Mouse (Mus musculus) liver, embryonic 15.5 days (tissue): ENCODE measurements around the gene Pigl. TPM values are rescaled to one million over a fixed set of nuclear protein-coding genes. Genes with fewer than 3 reads are reported as not detected.
"Not testable (repeated sequence)": the region's sequence is repeated elsewhere in the genome, so short reads cannot be mapped to it uniquely, and the experiment has no call there.

Source experiments
- ATAC-seq: fragments of 200-750 bp; cut with Nextera tagmentation; 2 replicates; pipeline ENCODE4 v1.8.0; 2017; ENCODE audit warnings: moderate number of reproducible peaks, mild to moderate bottlenecking, moderate library complexity; ENCODE audit not compliant: insufficient read depth
- H3K27ac ChIP-seq: fragments of 300-500 bp; sonication (generic); replicated peaks from 2 replicates; pipeline ENCODE4 v1.5.1; 2015; ENCODE audit warnings: mild to moderate bottlenecking, inconsistent platforms
- H3K27me3 ChIP-seq: fragments of 300-500 bp; sonication (generic); 2 replicates; pipeline ENCODE4 v1.6.1; 2015; ENCODE audit warnings: mild to moderate bottlenecking, inconsistent platforms
- H3K36me3 ChIP-seq: fragments of 300-500 bp; sonication (generic); replicated peaks from 2 replicates; pipeline ENCODE4 v1.6.1; 2015; ENCODE audit warnings: moderate library complexity, mild to moderate bottlenecking, inconsistent platforms
- H3K4me1 ChIP-seq: fragments of 300-500 bp; sonication (generic); replicated peaks from 2 replicates; pipeline ENCODE4 v1.6.1; 2015; ENCODE audit warnings: inconsistent platforms
- H3K4me2 ChIP-seq: fragments of 300-500 bp; sonication (generic); 2 replicates; pipeline ENCODE4 v1.6.1; 2015; ENCODE audit warnings: moderate library complexity, mild to moderate bottlenecking, inconsistent platforms
- H3K4me3 ChIP-seq: fragments of 300-500 bp; sonication (generic); replicated peaks from 2 replicates; pipeline ENCODE4 v1.5.1; 2015; ENCODE audit warnings: mild to moderate bottlenecking, inconsistent platforms
- H3K9ac ChIP-seq: fragments of 300-500 bp; sonication (generic); 2 replicates; pipeline ENCODE4 v1.6.1; 2015; ENCODE audit warnings: moderate library complexity, mild to moderate bottlenecking, inconsistent platforms
- H3K9me3 ChIP-seq: fragments of 300-500 bp; sonication (generic); replicated peaks from 2 replicates; pipeline ENCODE4 v1.6.1; 2016; ENCODE audit warnings: inconsistent platforms
- WGBS: fragments of 180-500 bp; shearing (Covaris S2); methylation state at CpG from one replicate; pipeline ENCODE4 v1.1.7; 2015; ENCODE audit warnings: mixed read lengths; ENCODE audit not compliant: insufficient replicate concordance; 5-methylcytosine and 5-hydroxymethylcytosine counted together
- polyA plus RNA-seq: library from polyadenylated mRNA; unstranded; fragments of >200 nt; fragmentation: Nextera tagmentation; extraction: Ambion mirVana; gene quantifications from 2 replicates; pipeline ENCODE4 v1.2.1, GENCODE M21; 2015

The Pigl gene
- polyA plus RNA-seq, 1 experiment from 2014 or later, result 3.6 TPM

- no peak overlapping the region; the same call in 1 of the 2 replicates for H3K4me3 ChIP-seq
- H3K9ac ChIP-seq, result no peak overlapping the region
These were observed 3.1 kb upstream of the Pigl start for GRCm38 (mm10) chr11:62455193-62455592.

DNA sequence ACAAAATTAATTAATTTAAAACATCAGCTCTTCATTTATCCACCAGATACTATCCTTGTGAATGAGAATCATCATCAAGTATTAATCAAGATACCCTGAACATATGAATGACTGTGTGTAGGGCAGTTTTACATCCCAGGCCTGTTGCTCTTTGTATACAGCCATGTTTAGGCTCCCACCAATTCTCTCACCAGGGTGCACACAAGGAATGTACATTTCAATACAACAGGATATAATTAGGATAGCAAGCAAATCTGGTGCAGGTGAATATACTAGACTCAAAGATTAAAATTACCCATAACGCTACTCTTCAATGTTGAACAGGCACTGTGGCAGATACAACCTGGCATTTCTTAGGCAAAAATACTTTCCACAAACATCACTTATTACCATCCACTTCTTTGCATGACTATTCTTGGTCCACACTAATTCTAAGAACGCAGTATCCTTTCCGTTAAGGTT, 2.2 kb upstream of the Pigl start:
- Histone ChIP-seq H3K9me3 (no peaks in the 10 kb centered on the region), H3K4me2 (peak overlapping the region; percentile 96), H3K4me3 (peak overlapping the region; percentile 96), H3K27ac (peak overlapping the region; percentile 97), H3K27me3 (no peaks in the 10 kb centered on the region), H3K9ac (peak overlapping the region; percentile 99), H3K4me1 (peaks cover 22% of the 10 kb centered on the region), H3K36me3 (peaks cover 4% of the 10 kb centered on the region)
- no peak for ATAC-seq
- 6% methylated on average over 3 of the region's 3 CpGs for WGBS

More at GRCm38 (mm10) chr11:62455193-62455592, 3.1 kb upstream of the Pigl start:
- Histone ChIP-seq H3K27ac (0 out of 2 replicates have a peak overlapping the region, but pooled peaks have one; percentile 45), H3K4me2 (peak overlapping the region; percentile 96; the same call in 1 of the 2 replicates), H3K36me3 (peaks cover 8% of the 10 kb centered on the region), H3K9me3 (no peaks in the 10 kb centered on the region), H3K4me1 (peaks cover 26% of the 10 kb centered on the region), H3K27me3 (no peaks in the 10 kb centered on the region)
- WGBS, result 13% methylated on average over 1 of the region's 1 CpGs
- ATAC-seq, result no peak

DNA sequence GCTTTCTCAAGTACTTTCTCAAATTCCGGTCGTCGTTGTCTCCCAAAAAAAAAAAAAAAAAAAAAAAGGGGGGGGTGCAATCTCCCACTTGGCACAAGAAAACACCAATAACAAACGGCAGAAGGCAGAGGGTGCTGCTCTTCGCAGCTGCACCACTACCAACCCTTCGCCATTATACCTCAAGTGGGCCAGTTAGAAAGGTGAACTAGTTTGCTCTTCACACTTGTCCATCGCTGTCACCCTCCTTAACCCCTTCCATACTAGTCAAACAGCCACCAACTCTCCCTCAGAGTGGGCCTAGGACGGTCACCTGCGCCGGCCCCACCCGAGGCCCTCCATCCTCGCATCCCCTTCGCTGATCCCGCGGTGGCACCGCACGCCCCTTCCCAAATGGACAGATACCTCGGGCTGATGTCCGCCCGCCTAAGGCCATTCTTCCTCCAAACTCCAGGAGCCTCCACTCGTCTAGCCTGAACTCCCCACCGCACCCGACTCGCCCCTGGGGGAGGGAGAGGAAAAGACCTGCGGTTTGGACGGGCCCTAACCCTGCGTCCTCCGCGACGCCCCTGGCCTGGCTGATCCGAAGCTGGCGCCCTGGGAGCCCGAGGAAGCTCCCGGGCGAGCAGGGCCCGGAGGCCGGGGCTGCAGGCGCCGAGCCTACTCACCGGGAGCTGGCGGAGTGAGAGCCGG, 1.6 kb upstream of the Pigl start:
- Histone ChIP-seq H3K27me3 (no peaks in the 10 kb centered on the region), H3K36me3 (0 out of 2 replicates have a peak, but pooled peaks cover 4% of the 10 kb centered on the region), H3K9ac (peak overlapping the region; percentile 99), H3K4me3 (peak overlapping the region; percentile 96), H3K4me2 (peak overlapping the region; percentile 96), H3K9me3 (no peaks in the 10 kb centered on the region), H3K27ac (peak overlapping the region; percentile 97), H3K4me1 (peaks cover 22% of the 10 kb centered on the region)
- peak; percentile 21 for ATAC-seq
- under 1% methylated on average over 42 of the region's 42 CpGs for WGBS

DNA sequence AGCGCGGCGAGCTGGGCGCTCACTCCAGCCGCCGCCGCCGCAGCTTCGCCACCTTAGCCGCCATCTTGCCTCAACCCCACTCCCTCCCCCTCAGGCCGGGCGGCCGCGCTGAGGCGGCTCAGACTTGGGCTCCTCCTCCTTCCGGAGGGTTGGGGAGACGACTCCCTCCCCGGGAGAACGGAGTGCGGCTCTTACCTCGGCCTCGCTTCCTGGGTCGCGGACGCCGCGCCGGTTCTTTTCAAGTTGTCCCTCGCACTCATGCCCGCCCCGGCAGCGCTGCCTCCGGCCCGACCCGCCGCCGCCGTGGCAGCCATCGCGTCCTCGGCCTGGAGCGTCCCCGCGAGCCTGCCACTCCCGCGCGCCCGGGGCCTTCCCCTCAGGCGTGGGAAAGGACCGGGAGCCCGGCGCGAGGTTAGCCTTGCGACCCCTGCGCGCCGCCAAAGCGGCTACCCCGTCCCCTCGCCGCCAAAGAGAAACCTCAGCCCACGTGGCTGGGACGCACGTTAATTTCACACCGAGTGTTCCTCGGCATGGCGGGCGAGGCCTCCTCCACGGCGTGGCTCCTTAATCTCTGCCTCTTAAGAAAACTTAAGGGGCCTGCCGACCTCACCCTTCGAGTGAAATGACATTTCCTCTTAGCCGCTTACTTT, 894 bp upstream of the Pigl start:
- Histone ChIP-seq H3K36me3 (0 out of 2 replicates have a peak, but pooled peaks cover 4% of the 10 kb centered on the region), H3K27me3 (no peaks in the 10 kb centered on the region), H3K9ac (peak overlapping the region; percentile 99), H3K4me2 (peak overlapping the region; percentile 96), H3K4me1 (peaks cover 22% of the 10 kb centered on the region), H3K9me3 (no peaks in the 10 kb centered on the region), H3K4me3 (peak overlapping the region; percentile 96), H3K27ac (peak overlapping the region; percentile 97)
- WGBS, result under 1% methylated on average over 73 of the region's 73 CpGs
- peak; percentile 93 for ATAC-seq

GRCm38 (mm10) chr11:62457891-62458270, 379 bp upstream of the Pigl start:
- Histone ChIP-seq H3K4me1 (peaks cover 26% of the 10 kb centered on the region), H3K27me3 (no peaks in the 10 kb centered on the region), H3K4me3 (peak overlapping the region; percentile 96), H3K27ac (peak overlapping the region; percentile 97), H3K36me3 (0 out of 2 replicates have a peak, but pooled peaks cover 4% of the 10 kb centered on the region), H3K9me3 (no peaks in the 10 kb centered on the region), H3K4me2 (peak overlapping the region; percentile 96), H3K9ac (peak overlapping the region; percentile 99)
- under 1% methylated on average over 18 of the region's 18 CpGs for WGBS
- no peak for ATAC-seq

GRCm38 (mm10) chr11:62458780-62459179, 520 bp downstream of the Pigl start:
- no peaks in the 10 kb centered on the region for H3K9me3 ChIP-seq
- H3K4me1 ChIP-seq, result peaks cover 34% of the 10 kb centered on the region
- H3K9ac ChIP-seq, result peak overlapping the region; percentile 99
- H3K4me2 ChIP-seq, result peak overlapping the region; percentile 96
- H3K27me3 ChIP-seq, result no peaks in the 10 kb centered on the region
- ATAC-seq, result no peak
- H3K27ac ChIP-seq, result peak overlapping the region; percentile 97
- peak overlapping the region; percentile 96 for H3K4me3 ChIP-seq
- under 1% methylated on average over 9 of the region's 9 CpGs for WGBS
- 0 out of 2 replicates have a peak, but pooled peaks cover 3% of the 10 kb centered on the region for H3K36me3 ChIP-seq

DNA sequence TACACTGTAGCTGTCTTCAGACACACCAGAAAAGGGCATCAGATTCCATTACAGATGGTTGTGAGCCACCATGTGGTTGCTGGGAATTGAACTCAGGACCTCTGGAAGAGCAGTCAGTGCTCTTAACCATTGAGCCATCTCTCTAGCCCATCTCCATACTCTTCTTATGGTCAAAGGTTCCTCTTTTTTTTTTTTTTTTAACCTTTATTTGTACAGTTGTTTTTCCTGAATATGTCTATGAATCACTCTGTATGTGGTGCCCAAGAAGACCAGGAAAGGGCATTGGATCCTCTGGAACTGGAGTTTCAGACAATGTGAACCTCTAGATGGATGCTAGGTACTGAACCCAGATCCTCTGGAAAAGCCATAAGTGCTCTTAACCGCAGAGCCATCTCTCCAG, 4.3 kb downstream of the Pigl start:
- H3K9ac ChIP-seq, H3K4me2 ChIP-seq, H3K27me3 ChIP-seq, H3K36me3 ChIP-seq, ATAC-seq, H3K9me3 ChIP-seq, H3K27ac ChIP-seq, H3K4me3 ChIP-seq: not testable (repeated sequence)
- peaks cover 56% of the 10 kb centered on the region for H3K4me1 ChIP-seq
- WGBS, result 91% methylated on average over 1 of the region's 1 CpGs

- no peak overlapping the region for H3K4me3 ChIP-seq
- 56% methylated on average over 2 of the region's 2 CpGs for WGBS
- peaks cover 61% of the 10 kb centered on the region for H3K4me1 ChIP-seq
- H3K9me3 ChIP-seq, result no peaks in the 10 kb centered on the region
- ATAC-seq, result no peak
- H3K36me3 ChIP-seq, result no peaks in the 10 kb centered on the region
- H3K9ac ChIP-seq, result no peak overlapping the region
- H3K4me2 ChIP-seq, result no peak overlapping the region
- H3K27ac ChIP-seq, result no peak overlapping the region
- H3K27me3 ChIP-seq, result no peaks in the 10 kb centered on the region
These were observed 5.1 kb downstream of the Pigl start for GRCm38 (mm10) chr11:62463225-62463915.

DNA sequence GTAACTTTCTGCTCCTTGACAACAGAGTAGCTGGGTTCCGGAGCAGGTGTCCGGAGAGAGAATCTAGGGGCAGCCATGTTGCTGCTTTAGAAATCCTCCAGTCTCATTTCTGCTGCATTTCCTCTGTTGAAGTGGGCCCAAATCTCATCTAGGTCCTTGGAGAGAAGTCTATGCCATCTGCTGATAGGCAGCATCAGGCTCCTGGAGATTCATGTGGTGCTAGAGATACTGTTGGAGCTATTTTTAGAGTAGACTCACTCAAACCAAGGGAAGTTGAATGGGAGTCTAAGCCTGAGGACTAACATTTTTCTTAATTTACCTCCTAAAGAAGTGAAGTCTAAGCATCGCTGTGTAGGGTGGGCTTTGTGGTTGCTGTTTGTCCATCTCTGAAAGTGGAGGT, 6.4 kb downstream of the Pigl start:
- Histone ChIP-seq H3K36me3 (no peaks in the 10 kb centered on the region), H3K27me3 (no peaks in the 10 kb centered on the region), H3K4me1 (peaks cover 56% of the 10 kb centered on the region), H3K9ac (peak overlapping the region; percentile 27), H3K4me2 (peak overlapping the region; percentile 57), H3K4me3 (0 out of 2 replicates have a peak overlapping the region, but pooled peaks have one; percentile 8), H3K9me3 (no peaks in the 10 kb centered on the region), H3K27ac (peak overlapping the region; percentile 79)
- peak; percentile 76 for ATAC-seq
- 29% methylated on average over 3 of the region's 3 CpGs for WGBS

DNA sequence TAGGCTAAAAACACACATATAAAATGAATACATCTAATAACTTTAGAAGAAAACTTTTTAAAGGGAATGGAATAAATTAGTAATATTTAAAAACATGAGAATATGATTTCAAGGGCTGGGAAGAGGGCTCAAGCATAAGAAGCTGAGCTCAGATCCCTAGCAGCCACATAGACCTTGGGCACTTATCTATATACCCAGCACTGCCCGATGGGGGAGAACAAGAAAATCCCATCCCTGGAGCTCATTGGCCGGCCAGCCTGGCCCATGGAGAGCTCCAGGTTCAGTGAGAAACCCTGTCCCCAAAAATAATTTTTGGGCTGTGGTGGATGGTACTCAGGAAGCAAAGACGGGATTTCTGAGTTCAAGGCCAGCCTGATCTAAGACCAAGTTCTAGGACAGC, 7.6 kb downstream of the Pigl start:
- Histone ChIP-seq H3K36me3 (no peaks in the 10 kb centered on the region), H3K27me3 (no peaks in the 10 kb centered on the region), H3K4me3 (no peak overlapping the region), H3K4me2 (no peak overlapping the region; the same call in 1 of the 2 replicates), H3K9me3 (no peaks in the 10 kb centered on the region), H3K4me1 (peaks cover 52% of the 10 kb centered on the region), H3K9ac (no peak overlapping the region), H3K27ac (peak overlapping the region; percentile 79)
- WGBS, result 29% methylated on average over 3 of the region's 3 CpGs
- ATAC-seq, result no peak

GRCm38 (mm10) chr11:62466546-62466945, 8.3 kb downstream of the Pigl start:
- peaks cover 52% of the 10 kb centered on the region for H3K4me1 ChIP-seq
- 10% methylated on average over 3 of the region's 3 CpGs for WGBS
- H3K9ac ChIP-seq, result no peak overlapping the region
- no peaks in the 10 kb centered on the region for H3K9me3 ChIP-seq
- peak overlapping the region; percentile 79 for H3K27ac ChIP-seq
- ATAC-seq, result peak; percentile 71
- H3K4me3 ChIP-seq, result no peak overlapping the region
- no peaks in the 10 kb centered on the region for H3K27me3 ChIP-seq
- H3K36me3 ChIP-seq, result no peaks in the 10 kb centered on the region
- H3K4me2 ChIP-seq, result no peak overlapping the region
